Mouse (Mus musculus) lung, adult 2 months (tissue): Measurements from ENCODE around the gene Xpr1. TPM values are rescaled to one million over a fixed set of nuclear protein-coding genes. Genes with fewer than 3 reads are reported as not detected.

Experiments
- DNase-seq: peaks from one replicate; pipeline ENCODE4 v3.0.0; 2022
- H3K4me1 ChIP-seq: fragments of 200-500 bp; 2 replicates; pipeline ENCODE4 v1.6.1; 2011; ENCODE audit warnings: low read length; ENCODE audit not compliant: control insufficient read depth, insufficient read depth
- H3K4me3 ChIP-seq: fragments of 200-500 bp; replicated peaks from 2 replicates; pipeline ENCODE3; 2011; ENCODE audit warnings: low read depth, mild to moderate bottlenecking, control low read depth, low read length; ENCODE audit errors: extremely low read depth
- CTCF ChIP-seq: fragments of 200-500 bp; IDR thresholded peaks from 2 replicates; pipeline ENCODE4 v1.5.1; 2011; ENCODE audit warnings: mild to moderate bottlenecking, low read length, control low read depth; ENCODE audit not compliant: insufficient read depth
- POLR2A ChIP-seq: fragments of 200-500 bp; IDR thresholded peaks from 2 replicates; pipeline ENCODE4 v1.6.1; 2011; ENCODE audit warnings: low read depth, mild to moderate bottlenecking, control low read depth, low read length, borderline replicate concordance; ENCODE audit errors: extremely low read depth
- WGBS: fragments of 180-500 bp; shearing (Covaris S2); methylation state at CpG from one replicate; pipeline ENCODE4 v1.1.7; 2018; 5-methylcytosine and 5-hydroxymethylcytosine counted together
- polyA plus RNA-seq: library from polyadenylated mRNA; depleted of rRNA; stranded (reverse); fragments of >200 nt; gene quantifications from 2 replicates; pipeline ENCODE4 v1.2.3, GENCODE M21; 2012; rRNA removed

The Xpr1 gene
- 7.8 and 11.4 TPM in 2 replicates for polyA plus RNA-seq

- peak; percentile 69 for TF ChIP-seq POLR2A
- TF ChIP-seq CTCF = no peak
- peaks cover 5% of the 10 kb centered on the region for H3K4me1 ChIP-seq
These were observed at the start of gene Xpr1 for GRCm38 (mm10) chr1:155416701-155417677. Gene Xpr1 (minus strand): TSS chr1:155417415.

GRCm38 (mm10) chr1:155463442-155463841 lies 46.2 kb upstream of the Xpr1 start:
- no peaks in the 10 kb centered on the region for H3K4me1 ChIP-seq
- TF ChIP-seq CTCF = no peak
- no peak for TF ChIP-seq POLR2A
- DNase-seq = no peak
- no peak overlapping the region for H3K4me3 ChIP-seq
- 86% methylated on average over 10 of the region's 10 CpGs for WGBS

More at GRCm38 (mm10) chr1:155416701-155417677, at the start of gene Xpr1:
- DNase-seq = peak; percentile 89
- under 1% methylated on average over 78 of the region's 82 CpGs for WGBS
- peak within 1 kb of the TSS; percentile 90 for H3K4me3 ChIP-seq

DNA sequence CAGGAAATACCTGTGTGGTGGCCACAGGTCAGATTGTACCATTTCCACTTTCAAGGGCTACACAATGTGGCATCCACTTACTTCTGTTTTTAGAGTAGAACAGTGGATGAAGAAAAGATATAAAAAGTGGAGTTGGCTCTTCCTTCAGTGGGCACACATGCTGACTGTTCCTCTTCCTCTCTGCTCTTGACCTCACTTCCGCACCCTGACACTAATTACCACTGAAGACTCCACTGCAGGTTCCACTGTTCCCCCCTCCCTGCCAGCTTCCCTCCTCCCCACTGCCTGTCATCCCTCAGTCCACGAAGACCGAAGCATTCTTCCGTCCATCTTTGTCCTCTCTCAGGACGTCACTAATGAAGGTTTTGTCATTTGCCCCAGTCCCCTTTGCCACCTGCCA lies 45.4 kb upstream of the Xpr1 start:
- TF ChIP-seq CTCF (no peak), POLR2A (no peak)
- H3K4me1 ChIP-seq = no peaks in the 10 kb centered on the region
- WGBS = 86% methylated on average over 5 of the region's 5 CpGs
- no peak overlapping the region for H3K4me3 ChIP-seq
- no peak for DNase-seq

GRCm38 (mm10) chr1:155457532-155457931 lies 40.3 kb upstream of the Xpr1 start:
- no peak for DNase-seq
- Histone ChIP-seq H3K4me1 (no peaks in the 10 kb centered on the region), H3K4me3 (no peak overlapping the region)
- TF ChIP-seq POLR2A (no peak), CTCF (no peak)
- WGBS = 62% methylated on average over 7 of the region's 7 CpGs

DNA sequence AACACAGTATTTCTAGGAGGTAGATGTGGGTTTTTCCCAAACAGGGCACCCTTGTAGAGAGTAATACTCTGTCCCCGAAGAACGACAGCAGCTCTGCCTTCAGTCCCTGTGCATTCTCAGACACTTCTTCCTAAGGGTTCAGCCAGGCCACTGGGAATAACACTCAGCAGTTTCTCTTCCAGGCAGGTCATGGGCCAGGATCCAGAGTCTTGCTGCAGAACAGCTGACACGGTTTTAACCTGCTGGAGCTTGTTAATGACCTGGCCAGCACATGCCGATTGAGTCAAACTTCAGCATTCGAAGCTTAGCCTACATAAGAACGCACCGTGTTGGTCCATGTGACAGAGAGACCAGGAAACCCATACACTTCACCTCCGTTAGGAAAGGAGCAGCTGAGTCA lies 36.0 kb upstream of the Xpr1 start:
- Histone ChIP-seq H3K4me3 (no peak overlapping the region), H3K4me1 (no peaks in the 10 kb centered on the region)
- no peak for TF ChIP-seq CTCF
- no peak for TF ChIP-seq POLR2A
- 68% methylated on average over 8 of the region's 8 CpGs for WGBS
- DNase-seq = no peak

- DNase-seq = no peak
- 85% methylated on average over 2 of the region's 2 CpGs for WGBS
- H3K4me3 ChIP-seq = no peak overlapping the region
- no peaks in the 10 kb centered on the region for H3K4me1 ChIP-seq
- TF ChIP-seq CTCF (no peak), POLR2A (no peak)
These were observed 31.7 kb upstream of the Xpr1 start for GRCm38 (mm10) chr1:155448932-155449331.

DNA sequence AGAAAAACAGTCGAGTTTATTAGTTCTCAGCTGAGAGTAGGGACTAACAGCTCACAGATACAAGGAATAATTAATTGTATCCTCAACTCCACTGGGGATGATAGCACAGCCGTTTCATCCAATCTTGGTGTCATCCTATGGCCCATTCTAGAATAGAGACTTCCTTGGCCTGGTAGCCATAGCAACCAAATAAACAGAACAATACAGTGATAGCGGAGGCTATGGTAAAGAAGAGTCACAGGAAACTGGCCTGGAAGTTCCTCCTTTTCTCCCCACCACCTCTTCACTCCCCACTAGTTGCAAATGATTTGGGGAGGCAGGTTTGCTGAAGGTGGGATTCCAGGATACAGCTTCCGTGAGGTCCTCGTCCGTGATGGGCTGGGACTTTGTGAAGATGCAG lies 30.1 kb upstream of the Xpr1 start:
- no peak overlapping the region for H3K4me3 ChIP-seq
- TF ChIP-seq POLR2A (no peak), CTCF (no peak)
- WGBS = 64% methylated on average over 6 of the region's 6 CpGs
- no peak for DNase-seq
- no peaks in the 10 kb centered on the region for H3K4me1 ChIP-seq

GRCm38 (mm10) chr1:155443115-155443514 lies 25.9 kb upstream of the Xpr1 start:
- no peak for DNase-seq
- no peaks in the 10 kb centered on the region for H3K4me1 ChIP-seq
- 91% methylated on average over 4 of the region's 4 CpGs for WGBS
- H3K4me3 ChIP-seq = no peak overlapping the region
- TF ChIP-seq CTCF (no peak), POLR2A (no peak)

GRCm38 (mm10) chr1:155442521-155443001 lies 25.3 kb upstream of the Xpr1 start:
- no peak overlapping the region for H3K4me3 ChIP-seq
- no peaks in the 10 kb centered on the region for H3K4me1 ChIP-seq
- WGBS = 70% methylated on average over 13 of the region's 13 CpGs
- DNase-seq = no peak
- TF ChIP-seq CTCF = no peak
- TF ChIP-seq POLR2A = no peak
